Mouse (Mus musculus): ENCODE measurements around the gene Abca8b. TPM values are rescaled to one million over a fixed set of nuclear protein-coding genes. Genes with fewer than 3 reads are reported as not detected.

The Abca8b gene
- polyA plus RNA-seq, 1 experiment from 2014 or later: 1.6 TPM

DNA sequence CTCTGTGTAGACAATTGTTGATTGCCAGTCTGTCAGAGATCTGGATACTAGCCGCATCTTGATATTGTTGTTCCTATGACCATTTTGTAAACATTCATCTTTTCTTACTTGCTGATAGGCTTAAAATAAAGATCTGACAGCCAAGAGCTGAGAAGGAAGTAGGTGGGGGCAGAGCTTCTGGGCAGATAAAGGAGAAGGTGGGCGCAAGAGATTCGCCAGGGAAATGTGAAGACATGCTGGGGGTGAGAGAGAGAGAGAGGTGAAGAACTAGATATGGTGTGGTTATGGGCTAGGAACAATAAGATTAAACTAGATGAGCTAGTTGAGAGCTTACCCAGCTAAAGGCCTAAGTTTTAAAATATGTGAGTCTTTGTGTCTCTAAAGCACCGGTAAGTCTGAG, 106.0 kb downstream of the Abca8b start:
- no peaks in the 10 kb centered on the region for H3K27me3 ChIP-seq
- no peak overlapping the region for H3K4me2 ChIP-seq
- H3K4me3 ChIP-seq: no peak overlapping the region
- H3K36me3 ChIP-seq: no peaks in the 10 kb centered on the region
- no peak for ATAC-seq (ENCODE audit: low FRiP score, low read depth)
- no peaks in the 10 kb centered on the region for H3K4me1 ChIP-seq (replicated peaks)
- no peaks in the 10 kb centered on the region for H3K9me3 ChIP-seq
- no peak overlapping the region for H3K9ac ChIP-seq
- no peak overlapping the region for H3K27ac ChIP-seq (replicated peaks)
- 96% methylated on average over 4 of the region's 4 CpGs for WGBS

DNA sequence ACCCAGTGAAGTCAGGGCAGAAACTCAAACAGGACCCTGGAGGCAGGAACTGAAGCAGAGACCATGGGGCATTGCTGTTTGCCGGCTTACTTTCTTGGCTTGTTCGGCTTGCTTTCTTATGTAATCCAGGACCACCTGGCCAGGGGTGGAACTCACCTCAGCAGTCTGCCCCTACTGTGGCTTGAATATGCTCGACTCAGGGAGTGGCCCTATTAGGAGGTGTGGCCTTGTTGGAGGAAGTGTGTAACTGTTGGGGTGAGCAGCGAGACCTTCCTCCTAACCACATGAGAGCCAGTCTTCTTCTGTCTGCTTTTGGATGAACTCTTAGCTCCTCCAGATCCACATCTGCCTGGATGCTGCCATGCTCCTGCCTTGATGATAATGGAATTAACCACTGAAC, 108.9 kb downstream of the Abca8b start:
- no peak overlapping the region for H3K4me3 ChIP-seq
- ATAC-seq (ENCODE audit: low FRiP score, low read depth): no peak
- no peaks in the 10 kb centered on the region for H3K9me3 ChIP-seq
- H3K4me2 ChIP-seq: no peak overlapping the region
- H3K4me1 ChIP-seq (replicated peaks): no peaks in the 10 kb centered on the region
- no peak overlapping the region for H3K27ac ChIP-seq (replicated peaks)
- 94% methylated on average over 4 of the region's 4 CpGs for WGBS
- H3K9ac ChIP-seq: no peak overlapping the region
- no peaks in the 10 kb centered on the region for H3K36me3 ChIP-seq
- no peaks in the 10 kb centered on the region for H3K27me3 ChIP-seq

DNA sequence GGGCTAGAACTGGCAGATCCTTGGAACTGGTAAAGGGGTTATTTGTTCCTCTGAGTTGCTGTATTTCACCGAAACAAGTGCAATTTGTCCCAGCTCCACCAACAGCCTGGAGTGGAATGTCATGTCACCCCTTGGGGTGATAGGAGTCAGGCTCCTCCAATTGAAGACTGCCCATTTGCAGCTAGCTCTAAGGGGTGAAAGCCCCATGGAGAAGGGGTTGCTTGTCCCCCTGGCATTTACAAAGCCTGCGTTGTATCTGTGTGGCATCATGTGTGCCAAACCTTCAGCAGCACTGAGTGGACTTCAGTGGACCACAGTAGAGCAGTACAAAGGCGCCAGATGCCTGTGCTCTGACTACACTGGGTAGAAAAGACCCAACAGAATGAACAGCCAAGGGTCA, 110.1 kb downstream of the Abca8b start:
- Histone ChIP-seq H3K4me2 (no peak overlapping the region), H3K9ac (no peak overlapping the region), H3K9me3 (no peaks in the 10 kb centered on the region), H3K4me1 (replicated peaks) (no peaks in the 10 kb centered on the region), H3K4me3 (no peak overlapping the region), H3K27ac (replicated peaks) (no peak overlapping the region), H3K27me3 (no peaks in the 10 kb centered on the region), H3K36me3 (no peaks in the 10 kb centered on the region)
- 0 out of 2 replicates have a peak, but pooled peaks have one; percentile 30 for ATAC-seq (ENCODE audit: low FRiP score, low read depth)
- 89% methylated on average over 3 of the region's 3 CpGs for WGBS

DNA sequence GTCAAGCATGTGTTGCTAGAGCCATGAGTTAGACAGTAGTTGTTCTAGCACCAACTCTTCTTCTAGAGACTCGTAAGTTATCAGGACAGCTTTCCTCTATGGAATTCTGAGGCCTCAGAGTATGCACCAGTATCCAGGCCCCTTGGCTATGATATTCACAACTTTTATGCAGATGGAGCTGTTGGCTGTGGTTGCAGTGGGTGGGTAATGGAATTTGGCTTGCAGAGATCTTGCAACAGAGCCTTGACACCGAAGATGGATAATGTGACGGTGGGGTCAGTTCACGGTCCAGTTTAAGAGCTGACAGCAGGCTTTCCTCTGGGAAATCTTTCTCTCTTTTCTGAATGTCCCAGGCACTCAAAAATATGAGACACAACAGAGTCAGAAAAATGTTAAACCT, 110.8 kb downstream of the Abca8b start:
- no peak for ATAC-seq (ENCODE audit: low FRiP score, low read depth)
- H3K36me3 ChIP-seq: no peaks in the 10 kb centered on the region
- H3K4me1 ChIP-seq (replicated peaks): no peaks in the 10 kb centered on the region
- no peak overlapping the region for H3K9ac ChIP-seq
- no peaks in the 10 kb centered on the region for H3K9me3 ChIP-seq
- H3K4me3 ChIP-seq: no peak overlapping the region
- WGBS: 72% methylated on average over 4 of the region's 4 CpGs
- no peak overlapping the region for H3K27ac ChIP-seq (replicated peaks)
- no peaks in the 10 kb centered on the region for H3K27me3 ChIP-seq
- H3K4me2 ChIP-seq: no peak overlapping the region

DNA sequence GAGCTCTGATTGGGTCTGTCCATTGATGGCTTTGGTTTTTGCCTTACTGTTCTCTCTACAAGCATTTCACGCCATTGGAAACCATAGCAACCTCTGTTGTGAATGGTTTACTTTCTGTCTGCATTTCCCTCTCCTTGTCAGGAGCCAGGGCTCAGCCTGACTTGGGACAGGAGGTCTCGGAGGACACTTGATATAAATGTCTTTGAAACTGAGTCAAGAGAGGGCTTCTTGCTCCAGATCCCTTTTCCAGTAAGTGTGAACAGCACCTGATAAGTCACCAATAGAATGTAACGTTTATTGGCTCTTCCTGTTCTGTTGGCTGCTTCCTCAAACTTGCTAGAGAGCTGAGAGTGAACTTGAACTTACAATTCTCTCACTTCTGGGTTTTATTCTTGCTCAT, 111.5 kb downstream of the Abca8b start:
- H3K9ac ChIP-seq: no peak overlapping the region
- no peaks in the 10 kb centered on the region for H3K9me3 ChIP-seq
- H3K4me1 ChIP-seq (replicated peaks): no peaks in the 10 kb centered on the region
- no peak overlapping the region for H3K4me3 ChIP-seq
- no peak for ATAC-seq (ENCODE audit: low FRiP score, low read depth)
- no peak overlapping the region for H3K4me2 ChIP-seq
- no peaks in the 10 kb centered on the region for H3K27me3 ChIP-seq
- no peaks in the 10 kb centered on the region for H3K36me3 ChIP-seq
- H3K27ac ChIP-seq (replicated peaks): no peak overlapping the region
- 53% methylated on average over 3 of the region's 3 CpGs for WGBS

Other genes with a start within 250 kb of the Abca8b start
- not detected in 2 replicates for gene 1700012B07Rik, start 167.8 kb downstream of the Abca8b start, polyA plus RNA-seq (2015; fragmentation: Nextera tagmentation; extraction: Ambion mirVana)
- 0.73 and 1.4 TPM in 2 replicates for gene Abca8a, start 100.1 kb upstream of the Abca8b start, polyA plus RNA-seq (2015; fragmentation: Nextera tagmentation; extraction: Ambion mirVana)
- gene Abca9, start 172.4 kb upstream of the Abca8b start, polyA plus RNA-seq (2015; fragmentation: Nextera tagmentation; extraction: Ambion mirVana): 3.2 and 3.9 TPM in 2 replicates